Comparison of ENCODE assay signal across 8 mouse cellular contexts in the genomic region with DNA sequence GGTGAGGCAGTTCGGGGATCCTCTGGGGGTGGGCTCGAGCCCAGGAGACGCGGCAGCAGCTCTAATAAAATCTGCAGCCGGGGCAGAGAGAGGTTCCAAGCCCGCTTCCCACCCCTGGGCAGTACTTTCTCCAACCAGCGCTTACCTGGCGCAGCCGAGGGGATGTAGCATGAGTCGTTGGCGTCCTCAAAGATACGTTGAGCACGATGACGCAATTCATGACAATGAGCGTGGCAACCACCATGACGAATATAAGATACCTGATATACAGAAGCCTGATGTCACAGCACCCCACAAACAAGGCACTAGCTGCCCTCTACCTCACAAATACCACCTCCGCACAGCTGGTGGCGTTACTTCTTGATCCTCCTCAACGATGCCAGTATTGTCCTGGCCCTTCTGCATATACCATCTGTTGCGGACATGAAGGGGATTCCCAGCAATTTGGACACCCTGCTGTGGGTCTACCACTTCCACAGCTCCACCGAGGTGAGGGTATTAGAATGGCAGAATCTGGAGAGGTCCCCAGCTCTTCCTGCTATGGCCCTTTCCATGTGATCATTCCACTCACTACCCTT. TPM values are rescaled to one million over a fixed set of nuclear protein-coding genes. Genes with fewer than 3 reads are reported as not detected.
DNase-seq lines count a peak whose midpoint lies in the region; ATAC-seq lines count a peak whose summit lies in the region.

A gene (plus strand): TSS at position 333 of the 578 bp plus-strand sequence.

- H3K27me3 ChIP-seq in heart, embryonic 11.5 days (ENCODE audit: control insufficient read depth, insufficient read depth, low read length) = peaks cover 8% of the 10 kb centered on the region
- no peaks in the 10 kb centered on the region for H3K27me3 ChIP-seq in forebrain, embryonic 16.5 days (replicated peaks; ENCODE audit: control insufficient read depth, insufficient read depth, low read length)
- 0 out of 2 replicates have a peak, but pooled peaks cover 7% of the 10 kb centered on the region for H3K27me3 ChIP-seq in liver, embryonic 15.5 days

- 10% methylated on average over 21 of the region's 21 CpGs for WGBS in heart, embryonic 11.5 days (ENCODE audit: insufficient replicate concordance)
- WGBS in forebrain, embryonic 16.5 days = 14% methylated on average over 21 of the region's 21 CpGs
- WGBS in liver, embryonic 15.5 days (ENCODE audit: insufficient replicate concordance) = 17% methylated on average over 21 of the region's 21 CpGs

- no peak for DNase-seq in heart, adult 8-10 months (ENCODE audit: low spot score)
- DNase-seq in CD8-positive naive resting alpha-beta T cell, adult 2 months (ENCODE audit: low read depth in 2 of 2, low spot score in 2 of 2) = peak; percentile 23 to 46
- no peak for DNase-seq in c-Kit-positive CD71-positive TER-119-positive erythroid progenitor cells, embryonic 14.5 days (ENCODE audit: low spot score)
- no peak for DNase-seq in ovary, postnatal 10 days (ENCODE audit: low spot score)
- DNase-seq in ovary, postnatal 36 days (ENCODE audit: low spot score) = no peak

- no peaks in the 10 kb centered on the region for H3K9me3 ChIP-seq in heart, embryonic 11.5 days (replicated peaks; ENCODE audit: control insufficient read depth, low read length)
- no peaks in the 10 kb centered on the region for H3K9me3 ChIP-seq in forebrain, embryonic 16.5 days (ENCODE audit: control insufficient read depth, low read length)
- H3K9me3 ChIP-seq in liver, embryonic 15.5 days (replicated peaks) = no peaks in the 10 kb centered on the region

- H3K27ac ChIP-seq in heart, embryonic 11.5 days (ENCODE audit: low read depth, low read length) = peak within 1 kb of the TSS; percentile 3; the same call in 1 of the 2 replicates
- no peak within 1 kb of the TSS for H3K27ac ChIP-seq in forebrain, embryonic 16.5 days (ENCODE audit: low read length)
- no peak within 1 kb of the TSS for H3K27ac ChIP-seq in liver, embryonic 15.5 days (replicated peaks)

- H3K9ac ChIP-seq in heart, embryonic 11.5 days (ENCODE audit: low read depth, low read length) = peak within 1 kb of the TSS; percentile 69
- peak within 1 kb of the TSS; percentile 41; the same call in 1 of the 2 replicates for H3K9ac ChIP-seq in forebrain, embryonic 16.5 days (replicated peaks; ENCODE audit: low read depth, low read length)
- H3K9ac ChIP-seq in liver, embryonic 15.5 days = peak within 1 kb of the TSS; percentile 37; the same call in 1 of the 2 replicates

- no peak for ATAC-seq in heart, embryonic 11.5 days (replicated peaks; ENCODE audit: insufficient number of reproducible peaks, low FRiP score, low TSS enrichment)
- no peak for ATAC-seq in forebrain, embryonic 16.5 days
- ATAC-seq in liver, embryonic 15.5 days (ENCODE audit: insufficient read depth) = no peak

- peaks cover 11% of the 10 kb centered on the region for H3K4me1 ChIP-seq in heart, embryonic 11.5 days (ENCODE audit: control insufficient read depth, insufficient read depth, low read length)
- peaks cover 6% of the 10 kb centered on the region for H3K4me1 ChIP-seq in forebrain, embryonic 16.5 days (replicated peaks; ENCODE audit: control insufficient read depth, insufficient read depth, low read length)
- H3K4me1 ChIP-seq in liver, embryonic 15.5 days (replicated peaks) = peaks cover 16% of the 10 kb centered on the region

- H3K4me2 ChIP-seq in heart, embryonic 11.5 days = peak within 1 kb of the TSS; percentile 95
- peak within 1 kb of the TSS; percentile 50 for H3K4me2 ChIP-seq in forebrain, embryonic 16.5 days (ENCODE audit: low read length)
- peak within 1 kb of the TSS; percentile 88 for H3K4me2 ChIP-seq in liver, embryonic 15.5 days

- peaks cover 15% of the 10 kb centered on the region for H3K36me3 ChIP-seq in heart, embryonic 11.5 days (ENCODE audit: control insufficient read depth, insufficient read depth, low read length)
- peaks cover 12% of the 10 kb centered on the region for H3K36me3 ChIP-seq in forebrain, embryonic 16.5 days (ENCODE audit: control insufficient read depth, insufficient read depth)
- peaks cover 23% of the 10 kb centered on the region; the same call in 1 of the 2 replicates for H3K36me3 ChIP-seq in liver, embryonic 15.5 days (replicated peaks)

- peak within 1 kb of the TSS; percentile 45 for H3K4me3 ChIP-seq in heart, embryonic 11.5 days (ENCODE audit: low read depth, low read length)
- peak within 1 kb of the TSS; percentile 22 for H3K4me3 ChIP-seq in forebrain, embryonic 16.5 days (replicated peaks; ENCODE audit: low read length)
- H3K4me3 ChIP-seq in liver, embryonic 15.5 days (replicated peaks) = peak within 1 kb of the TSS; percentile 54

RNA-seq across cellular contexts. Expression of the gene that starts here (rescaled TPM):
- not detected in 2 replicates for polyA plus RNA-seq in heart, embryonic 11.5 days (2014; fragmentation: Nextera tagmentation; extraction: Ambion mirVana)
- total RNA-seq in heart, adult 8-10 months (2022) = not detected
- not detected in 2 replicates for polyA plus RNA-seq in forebrain, embryonic 16.5 days (2015; fragmentation: Nextera tagmentation; extraction: Ambion mirVana)
- polyA plus RNA-seq in liver, embryonic 15.5 days (2015; fragmentation: Nextera tagmentation; extraction: Ambion mirVana) = not detected in 2 replicates

Comparison
In these comparisons a context has a peak if more than half of its experiments do, and no peak if none do; other contexts are left out.
1. DNase-seq: peak in CD8-positive naive resting alpha-beta T cell, adult 2 months (2 of 2); none in heart, adult 8-10 months (single experiment), c-Kit-positive CD71-positive TER-119-positive erythroid progenitor cells, embryonic 14.5 days (single experiment), ovary, postnatal 10 days (single experiment) and ovary, postnatal 36 days (single experiment).
2. Peak in every context shown above with its lines, with median percentiles within 50 percentile points of each other: H3K4me2 ChIP-seq, H3K4me3 ChIP-seq and H3K9ac ChIP-seq.